Mouse (Mus musculus): Measurements from ENCODE around the gene Tmed6. TPM values are rescaled to one million over a fixed set of nuclear protein-coding genes. Genes with fewer than 3 reads are reported as not detected.
"Not testable (repeated sequence)": the region's sequence is repeated elsewhere in the genome, so short reads cannot be mapped to it uniquely, and the experiment has no call there.

Tmed6 gene
- total RNA-seq, 2 experiments from 2014 or later = 0.42 TPM; not detected in 1

DNA sequence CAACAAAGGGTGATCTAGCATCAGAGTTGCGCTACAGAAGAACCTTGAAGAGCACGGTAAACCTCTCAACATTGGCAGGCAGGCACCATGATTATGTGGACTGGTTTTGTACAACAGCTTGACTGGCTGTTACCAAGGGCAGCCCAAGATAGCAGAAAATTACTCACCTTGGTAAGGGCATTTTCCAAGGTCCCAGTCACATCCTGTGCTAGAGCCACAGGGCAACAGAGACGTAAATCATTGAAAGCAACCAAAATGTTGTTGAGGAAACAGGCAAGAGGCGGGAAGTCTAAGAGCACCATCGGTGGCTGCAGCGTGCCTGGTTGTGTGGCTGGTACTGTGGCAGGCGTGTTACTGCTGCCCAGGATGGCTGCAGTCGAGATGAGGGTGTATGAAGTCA, 13.4 kb downstream of the Tmed6 start:
- no peak for DNase-seq (ENCODE audit: low spot score in 2 of 2)
- no peak overlapping the region for H3K27ac ChIP-seq
- no peak for TF ChIP-seq CTCF (conservative IDR thresholded peaks at IDR 0.05)
- no peak overlapping the region for H3K4me3 ChIP-seq

DNA sequence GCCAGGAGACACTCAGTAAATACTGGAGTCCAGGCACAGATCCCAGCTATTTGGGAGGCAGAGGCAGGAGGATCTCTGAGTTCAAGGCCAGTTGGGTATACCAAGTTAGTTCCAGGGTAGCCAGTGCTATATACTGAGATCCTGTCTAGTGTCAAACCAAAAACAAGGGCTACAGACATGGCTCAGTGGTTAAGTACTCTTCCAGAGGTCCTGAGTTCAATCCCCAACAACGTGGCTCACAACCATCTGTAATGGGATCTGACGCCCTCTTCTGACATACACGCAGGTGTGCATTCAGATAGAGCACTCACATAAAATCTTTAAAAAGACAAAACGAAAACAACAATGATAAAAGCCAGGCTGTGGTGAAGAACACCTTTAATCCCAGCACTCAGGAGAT, 16.0 kb downstream of the Tmed6 start:
- Histone ChIP-seq H3K4me3 (peak overlapping the region; percentile 94; the same call in 1 of the 2 replicates), H3K27ac (no peak overlapping the region; the same call in 1 of the 2 replicates)
- TF ChIP-seq CTCF (conservative IDR thresholded peaks at IDR 0.05) = no peak
- DNase-seq (ENCODE audit: low spot score in 2 of 2) = no peak

DNA sequence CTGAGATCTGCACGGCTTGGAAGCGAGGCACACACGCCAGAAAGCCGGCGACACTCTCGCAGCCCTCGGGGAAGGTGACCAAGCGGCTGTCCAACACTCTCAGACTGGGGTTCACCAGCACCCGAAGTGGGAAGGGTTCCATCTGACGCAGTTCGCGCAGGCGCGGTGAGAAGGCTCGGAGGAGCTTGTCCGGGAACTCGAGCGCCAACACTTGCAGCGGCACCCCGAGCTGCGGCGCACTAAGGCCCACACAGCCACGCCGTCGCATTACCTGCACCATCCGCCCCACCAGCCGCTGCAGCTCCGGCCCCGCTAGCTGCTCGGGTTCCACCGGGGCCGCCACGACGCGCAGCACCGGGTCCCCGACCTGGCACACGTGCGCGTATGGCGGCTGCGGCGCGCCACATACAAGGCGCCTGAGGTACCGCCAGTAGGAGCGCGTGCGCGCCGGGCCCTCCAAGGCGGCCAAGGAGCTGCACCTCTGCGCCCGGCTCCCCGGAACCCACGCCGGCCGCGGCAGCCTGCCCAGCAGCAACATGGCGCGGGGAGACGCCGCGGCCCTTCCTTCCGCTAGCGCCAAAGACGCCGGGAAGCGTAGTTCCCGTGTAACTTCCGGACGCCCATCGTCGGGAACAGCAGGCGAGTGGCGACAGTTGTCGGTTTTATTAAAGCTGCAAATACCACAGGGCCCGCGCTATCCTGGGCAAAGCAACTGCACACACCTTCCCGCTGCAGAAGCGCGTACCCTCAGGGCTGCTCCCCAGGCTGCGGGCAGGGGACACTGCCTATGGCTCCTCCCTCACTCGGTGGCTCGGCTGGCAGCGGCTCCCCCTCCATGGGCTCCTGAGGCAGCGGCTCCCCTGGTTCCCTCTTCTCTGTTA, 17.1 kb downstream of the Tmed6 start, which contains the start of gene Pdf:
TSS of gene Pdf (minus strand) at position 554 of the 881 bp plus-strand sequence.
- Histone ChIP-seq H3K27ac (peak within 1 kb of the TSS; percentile 93), H3K4me3 (peak within 1 kb of the TSS; percentile 94)
- no peak; the same call in 1 of the 2 replicates for TF ChIP-seq CTCF (conservative IDR thresholded peaks at IDR 0.05)
- peak; percentile 86 for DNase-seq (ENCODE audit: low spot score in 2 of 2)

DNA sequence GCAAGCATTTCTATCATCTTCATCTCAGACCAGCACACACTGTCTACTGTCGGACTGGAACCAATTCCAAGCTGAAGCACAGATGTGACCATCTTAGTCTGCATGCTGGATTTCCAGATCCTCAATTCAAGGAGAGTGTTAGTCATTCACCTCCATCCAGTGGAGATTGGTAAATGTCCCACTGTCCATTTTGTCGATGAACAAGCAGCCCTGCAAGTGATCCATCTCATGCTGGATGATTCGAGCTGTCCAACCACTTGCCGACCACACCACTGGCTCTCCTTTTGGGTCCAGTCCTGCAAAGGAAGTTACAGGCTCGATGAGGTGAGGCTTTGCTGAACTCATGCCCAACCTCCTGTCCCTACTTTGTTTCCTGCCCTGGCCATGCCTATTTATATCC, 18.5 kb downstream of the Tmed6 start:
- TF ChIP-seq CTCF (conservative IDR thresholded peaks at IDR 0.05) = no peak
- Histone ChIP-seq H3K27ac (no peak overlapping the region), H3K4me3 (peak overlapping the region; percentile 94)
- no peak for DNase-seq (ENCODE audit: low spot score in 2 of 2)

DNA sequence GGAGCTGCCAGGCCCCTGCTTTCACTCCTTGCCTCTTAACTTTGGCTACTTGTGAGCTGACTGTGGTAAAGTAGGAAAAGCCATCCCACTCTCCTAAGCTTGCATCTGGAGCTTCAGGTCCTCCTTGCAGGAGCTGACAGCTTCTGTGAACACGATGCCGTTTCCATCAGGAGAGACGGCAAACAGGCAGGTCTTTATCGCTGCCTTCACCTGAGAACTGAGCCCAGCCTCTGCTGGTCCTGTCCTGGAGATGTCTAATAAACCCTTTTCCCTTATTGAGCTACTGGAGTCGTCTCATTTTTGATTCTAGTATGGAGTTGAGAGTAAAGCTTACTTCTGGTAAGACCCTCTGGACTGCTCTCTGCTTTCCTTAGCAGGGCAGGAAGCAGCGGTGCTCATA, 20.0 kb downstream of the Tmed6 start:
- no peak overlapping the region for H3K4me3 ChIP-seq
- no peak for TF ChIP-seq CTCF (conservative IDR thresholded peaks at IDR 0.05)
- DNase-seq (ENCODE audit: low spot score in 2 of 2) = no peak

DNA sequence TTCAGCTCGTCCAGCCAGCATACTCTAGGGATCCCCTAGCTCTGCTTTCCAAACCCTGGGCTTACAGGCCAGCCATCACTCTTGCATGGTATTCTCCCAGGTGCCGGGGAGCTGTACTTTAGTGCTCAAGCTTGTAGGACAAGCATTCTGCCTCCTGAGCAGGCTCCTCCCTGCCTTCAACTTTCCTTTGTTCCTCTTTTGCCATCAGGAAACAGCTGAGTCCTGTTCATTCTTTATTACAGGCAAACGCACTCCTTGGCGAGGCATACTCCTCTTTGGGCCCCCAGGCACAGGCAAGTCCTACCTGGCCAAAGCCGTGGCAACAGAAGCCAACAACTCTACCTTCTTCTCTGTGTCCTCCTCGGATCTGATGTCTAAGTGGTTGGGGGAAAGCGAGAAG, 24.8 kb downstream of the Tmed6 start:
- Histone ChIP-seq H3K4me3 (no peak overlapping the region), H3K27ac (no peak overlapping the region)
- DNase-seq (ENCODE audit: low spot score in 2 of 2) = no peak
- no peak for TF ChIP-seq CTCF (conservative IDR thresholded peaks at IDR 0.05)

More for the DNA sequence above, 20.0 kb downstream of the Tmed6 start:
- H3K27ac ChIP-seq = no peak overlapping the region

DNA sequence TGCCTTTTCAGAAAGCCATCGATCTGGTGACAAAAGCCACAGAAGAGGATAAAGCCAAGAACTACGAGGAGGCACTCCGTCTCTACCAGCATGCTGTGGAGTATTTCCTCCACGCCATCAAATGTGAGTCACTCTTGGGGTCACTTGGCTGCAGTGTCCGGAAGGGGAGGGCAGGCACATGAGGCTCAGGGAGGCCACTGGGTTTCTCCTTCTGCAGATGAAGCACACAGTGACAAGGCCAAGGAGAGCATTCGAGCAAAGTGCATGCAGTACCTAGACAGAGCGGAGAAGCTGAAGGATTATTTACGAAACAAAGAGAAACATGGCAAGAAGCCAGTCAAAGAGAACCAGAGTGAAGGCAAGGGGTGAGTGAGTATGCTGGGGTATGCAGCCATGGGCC, 28.8 kb downstream of the Tmed6 start:
- Histone ChIP-seq H3K4me3 (no peak overlapping the region), H3K27ac (no peak overlapping the region)
- no peak for TF ChIP-seq CTCF (conservative IDR thresholded peaks at IDR 0.05)
- no peak for DNase-seq (ENCODE audit: low spot score in 2 of 2)

DNA sequence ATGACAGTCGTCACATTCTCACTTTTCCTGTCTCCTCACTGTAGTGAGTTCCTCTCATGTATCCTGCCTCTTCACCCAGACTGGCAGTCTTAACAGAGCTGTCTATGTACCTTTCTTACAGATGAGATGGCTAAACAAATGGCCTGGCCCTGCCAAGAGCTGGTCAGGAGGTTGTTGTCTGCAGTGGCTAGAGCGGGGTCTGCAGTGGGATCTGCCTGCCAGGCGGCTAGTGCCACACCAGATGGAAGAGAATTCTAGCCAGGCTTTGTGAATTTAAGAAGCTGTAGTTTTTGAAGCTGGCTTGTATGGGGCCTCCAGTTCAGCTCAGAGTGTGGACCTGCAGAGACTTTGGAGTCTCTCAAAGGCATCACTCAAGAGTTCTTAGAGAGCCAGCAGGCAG, 29.8 kb downstream of the Tmed6 start:
- no peak for DNase-seq (ENCODE audit: low spot score in 2 of 2)
- no peak overlapping the region for H3K27ac ChIP-seq
- no peak overlapping the region for H3K4me3 ChIP-seq
- no peak for TF ChIP-seq CTCF (conservative IDR thresholded peaks at IDR 0.05)

DNA sequence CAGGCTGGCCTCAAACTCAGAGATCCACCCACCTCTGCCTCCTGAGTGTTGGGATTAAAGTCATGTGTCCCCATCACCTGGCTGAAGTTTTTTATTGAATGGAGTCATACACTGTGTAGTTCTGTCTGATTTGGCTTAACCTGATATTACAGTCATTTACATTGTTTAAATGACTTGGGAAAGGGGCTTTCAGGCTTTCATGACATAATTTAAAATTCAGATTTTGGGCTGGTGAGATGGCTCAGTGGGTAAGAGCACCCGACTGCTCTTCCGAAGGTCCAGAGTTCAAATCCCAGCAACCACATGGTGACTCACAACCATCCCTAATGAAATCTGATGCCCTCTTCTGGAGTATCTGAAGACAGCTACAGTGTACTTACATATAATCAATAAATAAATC, 31.8 kb downstream of the Tmed6 start:
- DNase-seq (ENCODE audit: low spot score in 2 of 2); H3K4me3 ChIP-seq; H3K27ac ChIP-seq: not testable (repeated sequence)
- TF ChIP-seq CTCF (conservative IDR thresholded peaks at IDR 0.05) = peak; percentile 36

DNA sequence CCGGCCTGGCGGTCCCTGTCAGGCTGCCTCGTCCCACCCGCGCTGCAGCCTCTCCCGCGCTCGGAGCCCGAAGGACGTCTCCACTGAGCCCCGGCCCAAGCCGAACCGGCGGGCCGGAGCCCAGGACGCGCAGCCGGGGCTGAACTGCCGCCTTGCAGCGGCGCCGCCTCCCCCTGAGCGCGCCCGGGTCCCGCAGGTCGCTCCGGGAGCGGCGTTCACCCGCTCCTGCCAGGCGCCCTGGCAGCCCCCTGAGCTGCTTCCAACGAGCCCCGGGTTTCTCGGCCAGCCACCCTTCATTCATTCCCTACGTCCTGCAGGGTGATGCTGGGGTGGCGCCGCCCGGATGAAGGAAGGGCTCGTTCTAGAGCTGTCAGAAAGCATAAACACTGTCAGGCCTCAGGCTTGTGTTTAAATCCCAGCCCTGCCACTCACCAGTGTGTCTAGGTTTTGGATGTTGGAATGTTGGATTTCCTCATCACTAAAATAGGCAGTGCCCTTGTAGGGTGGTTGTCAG, 33.8 kb downstream of the Tmed6 start:
- no peak for TF ChIP-seq CTCF (conservative IDR thresholded peaks at IDR 0.05)
- H3K4me3 ChIP-seq = peak overlapping the region; percentile 88
- DNase-seq (ENCODE audit: low spot score in 2 of 2) = peak in 1 of 2 experiments; percentile 20
- peak overlapping the region; percentile 93 for H3K27ac ChIP-seq

DNA sequence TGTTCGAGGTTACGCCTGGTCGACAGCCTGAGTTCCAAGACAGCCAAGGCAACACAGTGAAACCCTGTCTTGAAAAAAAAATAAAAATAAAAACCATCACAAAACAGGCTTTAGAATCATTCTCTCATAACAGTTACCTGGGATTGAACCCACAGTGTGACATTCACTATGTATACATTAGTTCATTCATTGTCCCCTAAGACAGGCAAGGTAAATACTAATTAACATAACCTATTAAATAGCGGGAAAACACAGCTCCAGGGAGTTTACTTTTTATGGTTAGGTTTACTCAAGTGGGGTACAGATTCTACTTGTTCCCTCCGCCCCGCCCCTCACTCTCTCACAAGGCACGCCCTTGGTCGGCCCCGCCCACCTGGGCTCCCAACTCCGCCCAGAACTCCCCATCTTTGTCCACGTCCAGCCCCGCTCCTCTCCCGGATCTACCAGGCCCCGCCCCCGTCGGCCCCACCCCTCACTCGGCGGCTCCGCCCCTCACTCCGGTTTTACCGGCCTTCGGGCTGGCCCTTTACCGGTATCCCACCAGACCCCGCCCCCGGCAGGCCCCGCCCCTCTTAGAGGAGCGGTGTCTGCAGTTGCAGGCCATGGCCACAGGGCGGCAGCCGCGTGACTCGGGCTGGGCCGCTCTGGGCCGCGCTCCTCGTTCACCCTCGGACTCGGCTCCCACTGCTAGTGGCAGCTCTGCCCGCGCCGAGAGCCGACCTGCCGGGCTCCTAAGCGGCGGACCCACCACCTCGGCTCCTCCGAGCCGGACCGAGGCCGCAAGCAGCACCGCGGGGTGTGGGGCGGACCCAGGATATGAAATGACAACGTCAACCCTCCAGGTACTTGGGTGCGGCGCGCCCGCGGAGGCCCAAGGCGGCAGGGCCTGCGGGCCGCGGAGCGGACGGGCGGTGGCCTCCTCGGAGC, 34.5 kb downstream of the Tmed6 start, which contains the start of gene Vps4a:
TSS of gene Vps4a (plus strand) at position 573 of the 927 bp plus-strand sequence.
- DNase-seq (ENCODE audit: low spot score in 2 of 2) = peak; percentile 95 to 97
- Histone ChIP-seq H3K4me3 (peak within 1 kb of the TSS; percentile 88), H3K27ac (peak within 1 kb of the TSS; percentile 93)
- peak; percentile 99 for TF ChIP-seq CTCF (conservative IDR thresholded peaks at IDR 0.05)

DNA sequence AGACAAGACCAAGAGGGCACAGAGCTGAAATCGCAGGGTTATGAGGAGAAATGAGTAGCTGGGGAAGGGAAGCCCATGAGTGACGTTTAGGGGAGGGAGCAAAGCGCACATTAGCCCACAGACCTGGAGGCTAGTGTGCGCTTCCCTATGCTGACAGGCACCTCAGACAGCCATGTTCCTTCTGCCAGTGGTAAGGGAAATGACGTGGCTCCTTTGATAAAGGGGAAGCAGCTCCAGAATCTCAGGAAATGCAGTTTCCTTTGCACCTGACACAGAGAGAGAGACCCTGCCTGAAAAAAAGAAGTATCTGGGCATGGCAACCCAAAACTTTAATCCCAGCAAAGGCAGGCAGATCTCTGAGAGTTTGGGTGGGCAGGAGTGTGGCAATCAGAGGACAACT, 35.4 kb downstream of the Tmed6 start:
- TF ChIP-seq CTCF (conservative IDR thresholded peaks at IDR 0.05) = no peak
- DNase-seq (ENCODE audit: low spot score in 2 of 2) = no peak
- no peak overlapping the region for H3K4me3 ChIP-seq
- H3K27ac ChIP-seq = no peak overlapping the region

DNA sequence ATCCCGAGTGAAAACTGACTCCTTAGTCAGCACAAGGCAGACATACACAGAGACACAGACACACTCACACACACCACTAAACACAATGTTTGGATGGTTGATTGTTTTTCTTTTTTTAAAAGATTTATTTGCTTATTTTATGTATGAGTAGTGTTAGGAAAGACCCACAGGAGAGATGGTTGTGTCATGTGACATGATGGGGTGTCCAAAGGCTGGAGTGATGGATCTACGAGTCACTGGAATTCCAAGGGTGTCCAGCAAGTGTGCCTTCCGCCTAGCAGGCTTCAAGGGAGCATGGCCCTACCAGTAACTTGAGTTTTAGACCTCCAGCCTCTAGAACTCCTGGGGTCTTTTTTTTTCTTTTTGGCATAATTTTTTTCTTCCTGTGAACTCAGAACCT, 36.1 kb downstream of the Tmed6 start:
- Histone ChIP-seq H3K27ac (no peak overlapping the region), H3K4me3 (no peak overlapping the region)
- DNase-seq (ENCODE audit: low spot score in 2 of 2) = no peak
- no peak for TF ChIP-seq CTCF (conservative IDR thresholded peaks at IDR 0.05)
